Mouse (Mus musculus) stomach, embryonic 15.5 days (tissue): ENCODE data around the gene Erfe. TPM values are rescaled to one million over a fixed set of nuclear protein-coding genes. Genes with fewer than 3 reads are reported as not detected.
A peak's percentile ranks its signal among the peaks of the same experiment; 100 is the strongest.

Source experiments
- ATAC-seq: fragments of 200-750 bp; cut with Nextera tagmentation; 2 replicates; pipeline ENCODE4 v1.8.0; 2017; ENCODE audit warnings: low read depth, moderate number of reproducible peaks, moderate TSS enrichment; ENCODE audit not compliant: insufficient read depth, low FRiP score
- H3K27ac ChIP-seq: fragments of 300-500 bp; sonication (generic); 2 replicates; pipeline ENCODE4 v1.5.1; 2015; ENCODE audit warnings: mild to moderate bottlenecking, inconsistent platforms
- H3K27me3 ChIP-seq: fragments of 300-500 bp; sonication (generic); replicated peaks from 2 replicates; pipeline ENCODE4 v1.6.1; 2015; ENCODE audit warnings: inconsistent platforms
- H3K36me3 ChIP-seq: fragments of 300-500 bp; sonication (generic); 2 replicates; pipeline ENCODE4 v1.6.1; 2015; ENCODE audit warnings: inconsistent platforms
- H3K4me1 ChIP-seq: fragments of 300-500 bp; sonication (generic); 2 replicates; pipeline ENCODE4 v1.6.1; 2015; ENCODE audit warnings: inconsistent platforms
- H3K4me2 ChIP-seq: fragments of 300-500 bp; sonication (generic); 2 replicates; pipeline ENCODE4 v1.6.1; 2015; ENCODE audit warnings: mild to moderate bottlenecking, inconsistent platforms
- H3K4me3 ChIP-seq: fragments of 300-500 bp; sonication (generic); replicated peaks from 2 replicates; pipeline ENCODE4 v1.5.1; 2015; ENCODE audit warnings: inconsistent platforms
- H3K9ac ChIP-seq: fragments of 300-500 bp; sonication (generic); 2 replicates; pipeline ENCODE4 v1.6.1; 2015; ENCODE audit warnings: inconsistent platforms
- H3K9me3 ChIP-seq: fragments of 300-500 bp; sonication (generic); 2 replicates; pipeline ENCODE4 v1.6.1; 2016; ENCODE audit warnings: inconsistent platforms
- WGBS: fragments of 180-500 bp; shearing (Covaris S2); methylation state at CpG from one replicate; pipeline ENCODE4 v1.1.7; 2015; 5-methylcytosine and 5-hydroxymethylcytosine counted together
- polyA plus RNA-seq: library from polyadenylated mRNA; unstranded; fragments of >200 nt; fragmentation: Nextera tagmentation; extraction: Ambion mirVana; gene quantifications from 2 replicates; pipeline ENCODE4 v1.2.1, GENCODE M21; 2015

Erfe gene
- polyA plus RNA-seq, 1 experiment from 2014 or later, result 3.7 TPM

DNA sequence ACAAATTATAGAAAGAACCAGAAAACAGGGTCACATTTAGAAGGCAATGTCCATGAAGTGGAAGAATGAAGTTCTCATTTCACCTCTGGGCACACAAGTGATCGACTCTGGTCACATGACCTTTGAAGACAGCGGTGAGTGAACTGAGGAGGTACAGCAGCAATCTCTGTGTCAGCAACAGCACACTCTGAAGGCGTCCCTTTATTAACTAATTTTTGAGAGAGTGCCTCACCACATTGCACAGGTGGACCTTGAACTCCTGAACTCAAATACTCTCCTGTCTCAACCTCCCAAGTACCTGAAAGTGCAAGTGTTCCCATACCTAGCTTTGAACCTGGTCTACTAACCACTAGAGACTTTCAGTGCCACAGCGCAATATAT, 14.9 kb downstream of the Erfe start:
- Histone ChIP-seq H3K4me2 (no peak overlapping the region), H3K27me3 (no peaks in the 10 kb centered on the region), H3K9ac (no peak overlapping the region), H3K4me1 (no peaks in the 10 kb centered on the region), H3K27ac (no peak overlapping the region), H3K4me3 (no peak overlapping the region), H3K9me3 (no peaks in the 10 kb centered on the region), H3K36me3 (peaks cover 80% of the 10 kb centered on the region)
- WGBS, result 89% methylated on average over 4 of the region's 4 CpGs
- no peak for ATAC-seq

- Histone ChIP-seq H3K27ac (no peak overlapping the region), H3K36me3 (peaks cover 34% of the 10 kb centered on the region), H3K9me3 (no peaks in the 10 kb centered on the region), H3K4me1 (no peaks in the 10 kb centered on the region), H3K27me3 (no peaks in the 10 kb centered on the region), H3K4me2 (no peak overlapping the region), H3K4me3 (no peak overlapping the region), H3K9ac (no peak overlapping the region)
- WGBS, result 66% methylated on average over 5 of the region's 5 CpGs
- ATAC-seq, result peak; percentile 72; the same call in 1 of the 2 replicates
Measured at GRCm38 (mm10) chr1:91390369-91390768, 24.1 kb downstream of the Erfe start.

GRCm38 (mm10) chr1:91397927-91398259, 31.7 kb downstream of the Erfe start:
- peak overlapping the region; percentile 90 for H3K4me3 ChIP-seq
- H3K4me1 ChIP-seq, result peaks cover 13% of the 10 kb centered on the region
- H3K27ac ChIP-seq, result peak overlapping the region; percentile 82
- peaks cover 1% of the 10 kb centered on the region; the same call in 1 of the 2 replicates for H3K36me3 ChIP-seq
- no peaks in the 10 kb centered on the region for H3K27me3 ChIP-seq
- 0% methylated on average over 12 of the region's 12 CpGs for WGBS
- no peak for ATAC-seq
- no peaks in the 10 kb centered on the region for H3K9me3 ChIP-seq
- peak overlapping the region; percentile 87 for H3K4me2 ChIP-seq
- peak overlapping the region; percentile 95 for H3K9ac ChIP-seq

DNA sequence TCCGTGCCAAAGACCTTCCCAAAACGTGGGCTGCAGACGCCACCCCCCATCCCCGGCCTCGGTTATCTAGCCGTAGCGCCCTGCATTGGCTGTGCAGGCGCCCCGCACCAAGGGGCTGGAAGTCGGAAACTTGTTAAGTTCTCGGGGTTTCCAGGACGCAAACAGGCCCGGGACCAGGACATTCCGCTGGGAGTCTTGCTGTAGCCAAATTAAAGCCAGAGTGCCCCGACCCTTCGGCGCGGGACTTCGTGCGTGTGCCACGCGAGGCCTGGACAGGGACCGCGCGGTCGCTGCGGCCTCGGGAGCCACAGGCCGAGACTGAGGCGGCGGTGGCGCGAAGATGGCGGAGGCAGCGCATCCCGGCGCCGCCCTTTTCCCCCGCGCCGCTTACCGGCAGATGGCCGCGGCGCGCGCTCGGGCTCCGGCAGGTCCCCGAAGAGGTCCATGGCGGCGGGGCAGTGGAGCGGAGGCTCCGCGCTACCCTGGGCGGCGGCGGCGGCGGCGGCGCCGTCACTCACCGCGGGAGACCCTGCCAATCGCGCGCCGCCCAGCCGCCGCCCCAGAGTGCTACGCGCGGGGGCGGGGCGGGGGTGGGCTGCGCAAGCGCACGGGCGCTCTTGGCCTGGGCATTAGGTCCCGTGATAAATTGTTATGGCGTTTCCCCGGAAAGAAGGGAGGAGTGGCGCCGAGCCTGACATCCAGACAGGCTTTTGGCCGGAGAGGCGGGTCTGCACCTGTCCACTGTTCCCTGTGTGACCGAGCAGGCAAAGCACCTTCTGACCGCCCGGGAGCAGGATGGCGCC, 32.2 kb downstream of the Erfe start, which contains the start of gene Ilkap:
Gene Ilkap (minus strand): TSS at position 556 of the 803 bp plus-strand sequence.
- Histone ChIP-seq H3K36me3 (no peaks in the 10 kb centered on the region; the same call in 1 of the 2 replicates), H3K4me2 (peak within 1 kb of the TSS; percentile 87), H3K27me3 (no peaks in the 10 kb centered on the region), H3K9ac (peak within 1 kb of the TSS; percentile 95), H3K9me3 (no peaks in the 10 kb centered on the region), H3K27ac (peak within 1 kb of the TSS; percentile 82), H3K4me1 (peaks cover 13% of the 10 kb centered on the region), H3K4me3 (peak within 1 kb of the TSS; percentile 90)
- ATAC-seq, result peak; percentile 97
- 1% methylated on average over 69 of the region's 91 CpGs for WGBS

- WGBS, result 29% methylated on average over 1 of the region's 1 CpGs
- no peak overlapping the region for H3K4me2 ChIP-seq
- no peak overlapping the region for H3K27ac ChIP-seq
- H3K9me3 ChIP-seq, result no peaks in the 10 kb centered on the region
- no peaks in the 10 kb centered on the region for H3K4me1 ChIP-seq
- no peaks in the 10 kb centered on the region for H3K27me3 ChIP-seq
- no peak for ATAC-seq
- no peak overlapping the region for H3K9ac ChIP-seq
- H3K36me3 ChIP-seq, result no peaks in the 10 kb centered on the region
- H3K4me3 ChIP-seq, result no peak overlapping the region
Measured at GRCm38 (mm10) chr1:91404976-91405375, 38.7 kb downstream of the Erfe start.

DNA sequence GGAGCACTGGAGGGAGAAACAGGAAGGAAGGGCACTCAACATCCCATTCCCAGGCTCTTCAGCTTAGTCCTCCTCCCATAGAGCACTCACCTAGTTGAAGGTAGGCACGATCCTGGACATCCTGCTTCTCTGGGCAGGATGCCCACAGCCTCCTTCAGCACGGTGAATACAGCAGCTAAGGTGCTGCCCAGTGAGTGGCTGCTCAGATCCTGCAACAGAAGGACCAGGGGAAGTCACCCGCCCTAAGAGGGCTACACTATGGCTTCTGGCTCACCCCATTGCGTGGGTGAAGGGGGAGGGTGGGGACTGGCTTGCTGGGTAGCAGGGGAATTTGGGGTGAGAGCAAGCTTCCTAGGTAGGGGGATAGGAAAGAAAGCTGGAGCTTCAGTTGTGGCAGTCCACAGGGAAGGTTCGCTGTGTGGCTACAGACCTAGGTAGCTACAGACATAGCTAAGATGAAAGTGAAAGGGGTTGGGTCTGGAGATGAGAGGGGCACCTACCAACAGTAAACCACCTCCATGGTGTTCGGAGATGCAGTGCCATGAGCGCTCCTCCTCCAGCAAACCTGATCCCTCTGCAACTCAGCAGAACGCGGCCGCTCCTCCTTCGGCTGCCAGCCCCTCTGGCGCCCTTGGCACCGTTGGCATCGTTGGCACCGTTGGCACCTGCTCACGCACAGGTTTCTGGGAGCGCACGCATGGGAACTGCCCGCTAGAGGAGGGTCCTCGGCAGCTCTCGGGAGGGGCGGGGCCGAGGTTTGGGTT, 39.4 kb downstream of the Erfe start:
- no peak for ATAC-seq
- H3K36me3 ChIP-seq, result no peaks in the 10 kb centered on the region
- H3K27me3 ChIP-seq, result no peaks in the 10 kb centered on the region
- WGBS, result 52% methylated on average over 23 of the region's 23 CpGs
- no peaks in the 10 kb centered on the region for H3K4me1 ChIP-seq
- no peak overlapping the region for H3K27ac ChIP-seq
- H3K4me2 ChIP-seq, result no peak overlapping the region
- H3K9me3 ChIP-seq, result no peaks in the 10 kb centered on the region
- no peak overlapping the region for H3K4me3 ChIP-seq
- no peak overlapping the region for H3K9ac ChIP-seq

DNA sequence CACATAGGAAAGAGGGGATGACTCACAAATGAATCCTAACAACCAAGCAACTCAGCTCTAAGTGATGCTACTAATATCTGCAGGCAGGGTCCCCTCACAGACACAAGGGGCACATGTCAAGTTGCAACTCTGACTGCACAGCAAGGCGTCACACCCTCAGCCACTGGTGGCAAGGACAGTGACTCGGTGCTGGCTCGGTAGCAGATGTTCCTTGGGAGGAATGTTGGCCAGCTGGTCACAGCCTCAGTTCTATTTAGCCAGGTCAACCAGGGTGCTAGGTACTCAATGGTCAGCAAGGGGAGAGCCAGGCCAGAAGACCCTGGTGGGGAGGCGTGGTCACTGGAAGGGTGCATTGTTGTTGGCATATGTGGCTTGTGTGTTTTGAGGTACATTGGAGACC, 41.6 kb downstream of the Erfe start:
- Histone ChIP-seq H3K4me1 (peaks cover 13% of the 10 kb centered on the region), H3K4me2 (no peak overlapping the region), H3K9ac (no peak overlapping the region), H3K27ac (no peak overlapping the region), H3K27me3 (no peaks in the 10 kb centered on the region), H3K4me3 (no peak overlapping the region), H3K36me3 (0 out of 2 replicates have a peak, but pooled peaks cover 4% of the 10 kb centered on the region), H3K9me3 (no peaks in the 10 kb centered on the region)
- WGBS, result 74% methylated on average over 4 of the region's 4 CpGs
- no peak for ATAC-seq

DNA sequence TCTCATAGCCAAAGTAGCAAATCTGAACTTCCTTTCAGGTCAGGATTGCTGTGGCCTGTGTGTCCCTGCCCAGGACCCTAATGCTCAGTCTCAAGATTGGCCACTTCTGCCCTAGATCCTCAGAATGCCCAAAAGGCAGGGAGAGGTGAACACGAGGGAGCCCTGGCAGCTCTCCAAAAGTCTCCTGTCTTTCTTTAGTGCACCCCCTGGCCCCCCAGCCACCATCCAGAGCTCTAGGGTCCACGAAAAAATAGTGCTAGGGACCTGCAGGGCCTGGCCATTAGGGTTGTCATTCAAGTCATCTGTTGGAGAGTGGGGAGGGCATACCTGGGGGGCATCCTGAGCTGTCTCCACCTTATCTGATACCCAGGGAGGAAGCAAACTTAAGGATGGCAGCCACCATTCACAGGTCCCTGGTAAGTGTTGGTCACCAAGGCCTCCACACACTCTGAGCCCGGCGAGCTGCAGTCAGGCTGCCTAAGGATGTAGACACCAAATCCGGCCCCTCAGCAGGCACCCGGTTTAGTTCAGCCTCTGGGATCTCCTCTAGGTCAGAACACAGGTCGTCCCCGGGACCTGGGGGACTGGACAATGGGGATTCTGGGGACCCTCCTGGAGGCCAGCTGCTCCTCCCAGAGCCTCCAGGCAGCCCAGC, 45.5 kb downstream of the Erfe start:
- Histone ChIP-seq H3K27ac (no peak overlapping the region), H3K4me2 (peak overlapping the region; percentile 99), H3K9ac (peak overlapping the region; percentile 73; the same call in 1 of the 2 replicates), H3K4me3 (peak overlapping the region; percentile 80), H3K36me3 (0 out of 2 replicates have a peak, but pooled peaks cover 4% of the 10 kb centered on the region), H3K9me3 (no peaks in the 10 kb centered on the region), H3K27me3 (no peaks in the 10 kb centered on the region), H3K4me1 (peaks cover 30% of the 10 kb centered on the region)
- 62% methylated on average over 8 of the region's 8 CpGs for WGBS
- no peak for ATAC-seq

GRCm38 (mm10) chr1:91412286-91413029, 46.2 kb downstream of the Erfe start:
- Histone ChIP-seq H3K27ac (peak overlapping the region; percentile 92), H3K36me3 (0 out of 2 replicates have a peak, but pooled peaks cover 7% of the 10 kb centered on the region), H3K9ac (peak overlapping the region; percentile 73), H3K4me3 (peak overlapping the region; percentile 80), H3K4me2 (peak overlapping the region; percentile 99), H3K4me1 (peaks cover 30% of the 10 kb centered on the region), H3K27me3 (no peaks in the 10 kb centered on the region), H3K9me3 (no peaks in the 10 kb centered on the region)
- WGBS, result 3% methylated on average over 62 of the region's 65 CpGs
- no peak for ATAC-seq

DNA sequence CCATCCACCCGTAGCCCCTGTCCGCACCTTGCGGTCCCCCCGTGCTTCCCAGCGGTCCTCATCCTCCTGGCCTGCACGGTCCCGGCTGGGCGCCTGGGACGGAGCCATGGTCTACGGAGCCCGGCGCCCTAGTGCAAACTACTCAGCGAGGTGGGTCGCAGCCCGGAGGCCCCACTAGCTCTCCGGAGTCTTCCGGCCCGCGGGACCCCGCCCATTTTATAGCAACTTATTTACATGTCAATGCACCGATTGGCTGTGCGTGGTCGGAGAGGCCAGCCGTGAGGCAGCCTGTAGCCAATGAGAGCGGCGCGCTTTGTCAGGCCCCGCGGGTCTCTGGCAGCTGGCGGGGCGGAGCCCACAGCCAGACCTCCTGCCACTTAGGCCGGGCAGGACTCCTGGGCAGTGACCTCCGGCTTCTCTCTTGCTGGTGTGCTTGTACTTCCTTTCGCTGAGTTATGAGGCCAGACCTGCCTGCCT, 46.8 kb downstream of the Erfe start:
- peak overlapping the region; percentile 99 for H3K4me2 ChIP-seq
- peak overlapping the region; percentile 92 for H3K27ac ChIP-seq
- peaks cover 30% of the 10 kb centered on the region for H3K4me1 ChIP-seq
- H3K27me3 ChIP-seq, result no peaks in the 10 kb centered on the region
- 0% methylated on average over 34 of the region's 34 CpGs for WGBS
- H3K9ac ChIP-seq, result peak overlapping the region; percentile 73
- H3K9me3 ChIP-seq, result no peaks in the 10 kb centered on the region
- H3K4me3 ChIP-seq, result peak overlapping the region; percentile 80
- peaks cover 7% of the 10 kb centered on the region; the same call in 1 of the 2 replicates for H3K36me3 ChIP-seq
- peak; percentile 93 for ATAC-seq

DNA sequence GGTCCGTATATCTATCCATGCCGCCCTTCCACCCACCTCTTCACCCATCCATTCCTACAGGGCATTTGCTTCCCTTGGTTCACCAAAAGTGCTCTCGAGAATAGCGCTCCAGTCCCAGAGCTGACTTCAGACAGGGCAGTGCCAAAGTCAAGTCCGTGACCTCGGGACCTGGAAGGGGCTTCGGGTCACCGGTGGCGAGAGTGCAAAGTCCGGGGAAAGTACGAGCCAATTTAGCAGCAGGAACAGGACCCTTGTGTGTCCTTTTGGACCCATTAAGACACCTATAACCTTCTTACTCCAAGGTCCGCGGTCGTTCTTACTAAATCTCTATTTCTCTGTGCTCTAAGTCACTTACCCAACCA, 47.3 kb downstream of the Erfe start:
- ATAC-seq, result no peak
- Histone ChIP-seq H3K27ac (peak overlapping the region; percentile 92), H3K27me3 (no peaks in the 10 kb centered on the region), H3K9me3 (no peaks in the 10 kb centered on the region), H3K9ac (peak overlapping the region; percentile 17; the same call in 1 of the 2 replicates), H3K4me3 (peak overlapping the region; percentile 80), H3K4me1 (peaks cover 30% of the 10 kb centered on the region), H3K36me3 (peaks cover 7% of the 10 kb centered on the region; the same call in 1 of the 2 replicates), H3K4me2 (peak overlapping the region; percentile 99)
- WGBS, result under 1% methylated on average over 14 of the region's 14 CpGs
